Mouse (Mus musculus) CD4-positive, CD25-positive, alpha-beta regulatory T cell, adult 4 months (primary cell): Measurements from ENCODE around the gene Aldh1b1. TPM values are rescaled to one million over a fixed set of nuclear protein-coding genes. Genes with fewer than 3 reads are reported as not detected.

ENCODE experiments used
- ATAC-seq: one replicate; pipeline ENCODE4 v1.8.0; 2017
- polyA plus RNA-seq, 2 experiments: library from polyadenylated mRNA; unstranded; fragments of 100-300 nt; shearing (Covaris generic); gene quantifications; one replicate each; pipeline ENCODE4 v1.2.1; 2017

Gene Aldh1b1
- polyA plus RNA-seq, 2 experiments from 2014 or later: 4.3 to 10.2 TPM

GRCm38 (mm10) chr4:45785959-45786358 lies 12.9 kb upstream of the Aldh1b1 start:
- no peak for ATAC-seq

GRCm38 (mm10) chr4:45786674-45787073 lies 12.1 kb upstream of the Aldh1b1 start:
- ATAC-seq: no peak

- no peak for ATAC-seq
Measured at GRCm38 (mm10) chr4:45788446-45789081, 10.3 kb upstream of the Aldh1b1 start.

DNA sequence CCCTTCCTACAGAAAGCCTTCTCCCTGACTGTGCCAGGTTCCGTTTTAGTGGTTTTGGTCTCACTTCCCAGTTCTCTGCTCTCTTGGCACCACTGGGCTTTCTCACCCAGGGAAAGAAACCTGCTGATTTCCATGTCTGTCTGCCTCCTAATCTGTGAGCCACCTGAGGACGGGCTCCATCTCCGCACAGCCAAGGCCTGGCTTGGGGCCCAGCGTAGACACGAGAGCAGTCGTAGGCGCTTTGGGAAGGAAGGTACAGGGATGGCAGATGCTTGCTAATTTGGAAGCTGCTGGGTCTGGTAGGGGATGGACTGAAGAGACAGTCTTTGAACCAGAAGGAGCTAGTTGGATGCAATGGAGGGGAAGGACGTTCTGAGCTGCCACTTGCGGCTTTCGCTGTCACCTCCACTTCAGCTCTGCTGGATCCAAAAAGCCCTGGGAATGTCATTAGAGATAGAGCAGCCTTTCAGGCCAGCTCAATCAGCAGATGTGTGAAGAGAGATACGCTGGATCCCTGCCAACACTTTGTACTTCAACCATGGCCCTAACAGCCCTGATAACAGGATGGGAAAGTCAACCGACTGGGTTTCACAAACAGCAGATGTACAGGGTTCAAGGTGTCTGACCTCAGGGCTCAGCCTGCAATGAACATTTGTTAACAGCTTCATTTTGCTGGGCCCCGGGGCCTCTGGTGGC lies 9.4 kb upstream of the Aldh1b1 start:
- no peak for ATAC-seq

GRCm38 (mm10) chr4:45790018-45790417 lies 8.8 kb upstream of the Aldh1b1 start:
- ATAC-seq: no peak

GRCm38 (mm10) chr4:45795191-45795811 lies 3.5 kb upstream of the Aldh1b1 start:
- ATAC-seq: no peak

GRCm38 (mm10) chr4:45796760-45797159 lies 2.1 kb upstream of the Aldh1b1 start:
- ATAC-seq: no peak

- ATAC-seq: no peak
Measured at GRCm38 (mm10) chr4:45799956-45800537, 1.2 kb downstream of the Aldh1b1 start.

- ATAC-seq: no peak
Measured at GRCm38 (mm10) chr4:45802900-45803299, 4.1 kb downstream of the Aldh1b1 start.

- ATAC-seq: no peak
Measured at GRCm38 (mm10) chr4:45808034-45808433, 9.2 kb downstream of the Aldh1b1 start.

DNA sequence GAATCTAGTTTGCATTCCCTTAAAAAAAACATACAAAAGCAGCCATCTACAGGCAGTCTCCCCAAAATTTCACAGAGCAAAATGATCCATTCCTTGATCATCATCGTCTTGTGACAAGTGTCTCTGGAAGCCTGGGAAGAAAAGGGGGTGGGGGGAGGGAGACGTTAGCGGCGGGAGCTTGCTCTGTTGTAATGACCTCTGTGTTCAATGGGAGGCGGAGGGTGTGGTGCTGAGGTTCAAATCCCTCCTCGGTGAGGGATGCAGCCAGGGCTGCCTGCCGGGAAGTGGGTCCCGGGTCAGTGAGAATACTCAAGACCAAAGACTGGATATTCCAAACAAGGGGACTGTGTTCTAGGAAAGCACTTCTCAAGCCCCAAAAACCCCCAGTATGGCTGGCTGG lies 12.4 kb downstream of the Aldh1b1 start:
- ATAC-seq: no peak

GRCm38 (mm10) chr4:45815542-45815941 lies 16.7 kb downstream of the Aldh1b1 start:
- no peak for ATAC-seq

GRCm38 (mm10) chr4:45818814-45819207 lies 20.0 kb downstream of the Aldh1b1 start:
- no peak for ATAC-seq

DNA sequence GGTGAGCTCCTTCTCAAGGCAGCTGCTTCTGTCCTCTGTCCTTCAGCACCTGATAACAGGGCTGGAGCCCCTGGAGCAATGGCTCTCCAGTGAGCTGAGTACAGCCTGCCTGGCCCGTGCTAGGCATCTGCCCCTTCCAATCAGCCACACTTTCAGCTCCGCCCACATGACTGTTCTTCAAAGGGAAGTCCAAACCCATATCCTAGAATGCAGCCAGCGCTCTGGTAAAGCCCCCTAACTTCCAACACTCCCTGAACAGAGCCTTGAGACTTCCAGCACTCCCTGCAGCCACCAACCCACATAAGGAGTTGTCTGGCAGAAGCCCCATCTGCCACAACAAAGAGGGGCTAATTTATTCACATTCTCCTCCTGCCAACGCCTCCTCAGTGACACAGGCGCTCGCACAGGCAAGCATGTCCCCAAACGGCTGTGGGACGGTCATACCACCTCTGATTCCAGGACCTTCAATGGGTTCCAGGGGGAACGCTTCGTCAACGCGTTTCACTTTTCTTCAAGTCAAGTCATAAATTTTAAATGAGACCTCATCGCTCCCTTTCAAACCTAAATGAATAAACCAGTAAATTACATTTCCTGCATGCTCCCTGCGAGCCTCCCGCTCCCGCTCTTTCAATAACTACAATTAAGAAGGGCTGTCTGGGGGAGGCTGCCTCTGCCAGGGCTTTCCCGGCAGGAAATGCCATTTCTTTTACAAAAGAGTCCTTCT lies 20.5 kb downstream of the Aldh1b1 start:
- ATAC-seq: no peak

- no peak for ATAC-seq
Measured at GRCm38 (mm10) chr4:45820074-45820830, 21.4 kb downstream of the Aldh1b1 start.

GRCm38 (mm10) chr4:45821995-45822394 lies 23.2 kb downstream of the Aldh1b1 start:
- no peak for ATAC-seq

DNA sequence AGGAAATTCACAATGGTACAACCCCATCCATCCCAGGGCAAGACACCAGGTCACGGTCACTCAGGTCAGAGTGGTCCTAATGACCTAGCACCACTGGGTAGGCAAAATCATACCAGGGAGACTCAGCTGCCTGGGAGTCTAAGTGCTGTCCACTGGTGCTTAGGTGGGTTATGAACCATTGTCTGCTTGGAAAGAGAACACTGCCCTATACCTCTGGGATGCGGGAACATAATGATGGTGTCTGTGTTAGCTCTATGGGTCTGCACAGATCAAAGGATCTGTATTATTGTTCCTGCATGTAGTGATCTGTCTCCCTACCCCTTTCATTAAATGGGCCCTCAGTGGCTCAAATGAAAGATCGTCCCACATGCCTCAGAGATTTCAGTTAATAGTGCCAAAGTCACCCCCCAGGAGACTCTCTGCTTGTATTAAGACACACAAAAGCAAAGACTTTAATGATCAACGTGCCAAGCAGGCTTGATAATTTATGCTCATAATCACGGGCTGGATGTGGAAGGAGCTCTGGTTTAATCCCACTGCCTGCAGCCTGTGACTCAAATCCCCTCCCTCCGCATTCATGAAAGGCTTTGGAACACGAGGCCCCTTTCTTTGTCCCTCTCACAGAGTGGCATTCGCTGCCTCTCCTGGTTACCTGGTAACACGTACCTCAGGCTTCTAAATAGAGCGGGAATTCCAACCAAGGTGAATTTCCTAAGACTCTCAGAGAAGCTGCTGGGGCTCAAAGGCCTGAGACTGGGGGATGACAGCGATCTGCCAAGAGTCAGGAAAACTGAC lies 24.2 kb downstream of the Aldh1b1 start:
- no peak for ATAC-seq

- no peak for ATAC-seq
Measured at GRCm38 (mm10) chr4:45824049-45824760, 25.4 kb downstream of the Aldh1b1 start.

DNA sequence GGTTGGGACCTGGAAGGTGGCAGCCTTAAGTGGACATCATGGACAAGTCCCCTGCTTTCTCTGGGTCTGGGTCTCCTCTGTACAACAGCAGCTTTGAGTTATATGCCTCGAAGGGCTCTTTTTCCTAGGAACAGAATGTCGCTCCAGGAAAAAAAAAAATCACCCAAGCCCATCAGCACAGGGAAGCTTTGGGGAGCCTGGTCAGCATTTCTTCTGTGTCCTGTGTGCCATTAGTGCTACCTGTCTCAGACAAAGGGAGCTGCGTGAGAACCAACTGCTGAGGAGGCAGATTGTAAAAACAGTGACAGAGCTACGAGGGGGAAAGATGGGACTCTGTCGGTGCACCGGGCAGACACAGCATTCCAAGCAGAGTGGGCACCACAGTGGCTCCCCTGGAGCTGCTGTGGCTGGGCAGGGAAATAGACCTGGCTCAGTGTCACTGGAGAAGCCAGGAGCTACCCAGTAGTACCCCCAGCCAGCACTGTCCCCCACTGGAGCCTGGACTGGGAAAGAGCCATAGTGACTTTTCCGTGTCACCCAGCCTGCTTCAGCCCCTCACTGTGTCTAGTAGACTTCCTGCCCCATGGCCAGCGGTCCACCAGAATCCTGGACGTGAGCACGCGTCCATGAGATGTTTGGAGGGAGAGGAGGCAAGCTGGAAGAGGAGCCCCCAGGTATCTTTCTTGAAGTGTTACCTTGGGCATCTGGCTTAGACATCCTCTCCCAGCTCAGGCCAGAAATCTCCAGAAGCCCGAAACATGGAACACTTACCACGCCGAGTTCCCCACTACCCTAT lies 26.1 kb downstream of the Aldh1b1 start:
- no peak for ATAC-seq
